Mouse (Mus musculus): ENCODE results near the gene Olfr893. TPM values are rescaled to one million over a fixed set of nuclear protein-coding genes. Genes with fewer than 3 reads are reported as not detected.
"Not testable (repeated sequence)": the region's sequence is repeated elsewhere in the genome, so short reads cannot be mapped to it uniquely, and the experiment has no call there.

Olfr893 gene
- not detected in 2 replicates for polyA plus RNA-seq (2015; fragmentation: Nextera tagmentation; extraction: Ambion mirVana)

- no peak for ATAC-seq
- no peaks in the 10 kb centered on the region for H3K4me1 ChIP-seq (ENCODE audit: control insufficient read depth, insufficient read depth, low read length)
- 81% methylated on average over 3 of the region's 3 CpGs for WGBS
- no peak within 1 kb of the TSS for H3K4me3 ChIP-seq (ENCODE audit: low read length)
- H3K9me3 ChIP-seq (ENCODE audit: control insufficient read depth, low read length): no peaks in the 10 kb centered on the region
- H3K27ac ChIP-seq (ENCODE audit: low read length): no peak within 1 kb of the TSS
- H3K36me3 ChIP-seq (ENCODE audit: control insufficient read depth, insufficient read depth, low read length): no peaks in the 10 kb centered on the region
- no peak within 1 kb of the TSS for H3K9ac ChIP-seq (ENCODE audit: low read depth, low read length)
- H3K27me3 ChIP-seq (replicated peaks; ENCODE audit: control insufficient read depth, insufficient read depth, low read length): no peaks in the 10 kb centered on the region
- no peak within 1 kb of the TSS for H3K4me2 ChIP-seq (ENCODE audit: low read depth, low read length)
Observed at GRCm38 (mm10) chr9:38208065-38208464, at the start of gene Olfr893. Gene Olfr893, plus strand, starts transcription at chr9:38208365.

- H3K4me3 ChIP-seq (ENCODE audit: low read length); H3K27ac ChIP-seq (ENCODE audit: low read length); H3K9me3 ChIP-seq (ENCODE audit: control insufficient read depth, low read length); H3K27me3 ChIP-seq (replicated peaks; ENCODE audit: control insufficient read depth, insufficient read depth, low read length); H3K4me1 ChIP-seq (ENCODE audit: control insufficient read depth, insufficient read depth, low read length); H3K36me3 ChIP-seq (ENCODE audit: control insufficient read depth, insufficient read depth, low read length); H3K9ac ChIP-seq (ENCODE audit: low read depth, low read length); H3K4me2 ChIP-seq (ENCODE audit: low read depth, low read length); ATAC-seq: not testable (repeated sequence)
- 54% methylated on average over 2 of the region's 2 CpGs for WGBS
Observed at GRCm38 (mm10) chr9:38168341-38168740, 39.8 kb upstream of the Olfr893 start.

- Histone ChIP-seq H3K27me3 (replicated peaks; ENCODE audit: control insufficient read depth, insufficient read depth, low read length) (no peaks in the 10 kb centered on the region), H3K36me3 (ENCODE audit: control insufficient read depth, insufficient read depth, low read length) (no peaks in the 10 kb centered on the region), H3K9me3 (ENCODE audit: control insufficient read depth, low read length) (peaks cover 8% of the 10 kb centered on the region; the same call in 1 of the 2 replicates), H3K9ac (ENCODE audit: low read depth, low read length) (no peak within 1 kb of the TSS), H3K27ac (ENCODE audit: low read length) (no peak within 1 kb of the TSS), H3K4me2 (ENCODE audit: low read depth, low read length) (no peak within 1 kb of the TSS), H3K4me3 (ENCODE audit: low read length) (no peak within 1 kb of the TSS), H3K4me1 (ENCODE audit: control insufficient read depth, insufficient read depth, low read length) (no peaks in the 10 kb centered on the region)
- WGBS: 78% methylated on average over 1 of the region's 1 CpGs
- ATAC-seq: no peak
Observed at GRCm38 (mm10) chr9:38180721-38181120, 27.4 kb upstream of the Olfr893 start, which contains the start of gene Olfr891. Gene Olfr891, minus strand, starts transcription at chr9:38180821.

- ATAC-seq: no peak
- no peak within 1 kb of the TSS for H3K4me2 ChIP-seq (ENCODE audit: low read depth, low read length)
- H3K36me3 ChIP-seq (ENCODE audit: control insufficient read depth, insufficient read depth, low read length): no peaks in the 10 kb centered on the region
Observed at GRCm38 (mm10) chr9:38217755-38218154, 9.6 kb downstream of the Olfr893 start, which contains the start of gene Olfr894. Gene Olfr894, plus strand, starts transcription at chr9:38218055.

GRCm38 (mm10) chr9:38252474-38252873 is 44.3 kb downstream of the Olfr893 start, which contains the start of gene Olfr143:
Gene Olfr143, plus strand, starts transcription at chr9:38252774.
- no peak within 1 kb of the TSS for H3K27ac ChIP-seq (ENCODE audit: low read length)
- ATAC-seq: no peak
- no peaks in the 10 kb centered on the region for H3K4me1 ChIP-seq (ENCODE audit: control insufficient read depth, insufficient read depth, low read length)
- no peak within 1 kb of the TSS for H3K9ac ChIP-seq (ENCODE audit: low read depth, low read length)
- no peaks in the 10 kb centered on the region for H3K27me3 ChIP-seq (replicated peaks; ENCODE audit: control insufficient read depth, insufficient read depth, low read length)
- H3K4me3 ChIP-seq (ENCODE audit: low read length): no peak within 1 kb of the TSS
- no peaks in the 10 kb centered on the region for H3K36me3 ChIP-seq (ENCODE audit: control insufficient read depth, insufficient read depth, low read length)
- H3K4me2 ChIP-seq (ENCODE audit: low read depth, low read length): no peak within 1 kb of the TSS
- no peaks in the 10 kb centered on the region for H3K9me3 ChIP-seq (ENCODE audit: control insufficient read depth, low read length)

More at GRCm38 (mm10) chr9:38217755-38218154, 9.6 kb downstream of the Olfr893 start, which contains the start of gene Olfr894:
- no peaks in the 10 kb centered on the region for H3K4me1 ChIP-seq (ENCODE audit: control insufficient read depth, insufficient read depth, low read length)
- H3K9ac ChIP-seq (ENCODE audit: low read depth, low read length): no peak within 1 kb of the TSS
- H3K9me3 ChIP-seq (ENCODE audit: control insufficient read depth, low read length): no peaks in the 10 kb centered on the region
- H3K27ac ChIP-seq (ENCODE audit: low read length): no peak within 1 kb of the TSS
- H3K4me3 ChIP-seq (ENCODE audit: low read length): no peak within 1 kb of the TSS
- H3K27me3 ChIP-seq (replicated peaks; ENCODE audit: control insufficient read depth, insufficient read depth, low read length): no peaks in the 10 kb centered on the region

Other genes starting within 250 kb of the Olfr893 start
- not detected in 2 replicates for gene Olfr881, start 216.5 kb upstream of the Olfr893 start, polyA plus RNA-seq (2015; fragmentation: Nextera tagmentation; extraction: Ambion mirVana)
- not detected in 2 replicates for gene Olfr883, start 182.6 kb upstream of the Olfr893 start, polyA plus RNA-seq (2015; fragmentation: Nextera tagmentation; extraction: Ambion mirVana)
- gene Olfr884, start 161.8 kb upstream of the Olfr893 start, polyA plus RNA-seq (2015; fragmentation: Nextera tagmentation; extraction: Ambion mirVana): not detected in 2 replicates
- not detected in 2 replicates for gene Olfr885, start 147.0 kb upstream of the Olfr893 start, polyA plus RNA-seq (2015; fragmentation: Nextera tagmentation; extraction: Ambion mirVana)
- gene Olfr887, start 124.3 kb upstream of the Olfr893 start, polyA plus RNA-seq (2015; fragmentation: Nextera tagmentation; extraction: Ambion mirVana): not detected in 2 replicates
- not detected in 2 replicates for gene Olfr888, start 100.2 kb upstream of the Olfr893 start, polyA plus RNA-seq (2015; fragmentation: Nextera tagmentation; extraction: Ambion mirVana)
- gene Olfr889, start 93.2 kb upstream of the Olfr893 start, polyA plus RNA-seq (2015; fragmentation: Nextera tagmentation; extraction: Ambion mirVana): 0.04 TPM in 2 replicates
- gene Olfr890, start 65.8 kb upstream of the Olfr893 start, polyA plus RNA-seq (2015; fragmentation: Nextera tagmentation; extraction: Ambion mirVana): not detected in 2 replicates
- not detected in 2 replicates for gene Olfr891, start 27.5 kb upstream of the Olfr893 start, polyA plus RNA-seq (2015; fragmentation: Nextera tagmentation; extraction: Ambion mirVana)
- not detected in 2 replicates for gene Olfr894, start 9.7 kb downstream of the Olfr893 start, polyA plus RNA-seq (2015; fragmentation: Nextera tagmentation; extraction: Ambion mirVana)
- not detected in 2 replicates for gene Olfr143, start 44.4 kb downstream of the Olfr893 start, polyA plus RNA-seq (2015; fragmentation: Nextera tagmentation; extraction: Ambion mirVana)
- not detected in 2 replicates for gene Olfr895, start 59.5 kb downstream of the Olfr893 start, polyA plus RNA-seq (2015; fragmentation: Nextera tagmentation; extraction: Ambion mirVana)
- gene Olfr896-ps1, start 82.7 kb downstream of the Olfr893 start, polyA plus RNA-seq (2015; fragmentation: Nextera tagmentation; extraction: Ambion mirVana): not detected in 2 replicates
- not detected in 2 replicates for gene Olfr25, start 120.7 kb downstream of the Olfr893 start, polyA plus RNA-seq (2015; fragmentation: Nextera tagmentation; extraction: Ambion mirVana)
- not detected in 2 replicates for gene Olfr898, start 140.0 kb downstream of the Olfr893 start, polyA plus RNA-seq (2015; fragmentation: Nextera tagmentation; extraction: Ambion mirVana)
- not detected in 2 replicates for gene Olfr250, start 158.5 kb downstream of the Olfr893 start, polyA plus RNA-seq (2015; fragmentation: Nextera tagmentation; extraction: Ambion mirVana)
- not detected in 2 replicates for gene Olfr251, start 168.7 kb downstream of the Olfr893 start, polyA plus RNA-seq (2015; fragmentation: Nextera tagmentation; extraction: Ambion mirVana)
- gene Olfr147, start 193.3 kb downstream of the Olfr893 start, polyA plus RNA-seq (2015; fragmentation: Nextera tagmentation; extraction: Ambion mirVana): not detected in 2 replicates
- not detected in 2 replicates for gene Olfr901, start 221.1 kb downstream of the Olfr893 start, polyA plus RNA-seq (2015; fragmentation: Nextera tagmentation; extraction: Ambion mirVana)
- not detected in 2 replicates for gene Olfr902, start 239.3 kb downstream of the Olfr893 start, polyA plus RNA-seq (2015; fragmentation: Nextera tagmentation; extraction: Ambion mirVana)

Data from intestine, embryonic 16.5 days (tissue).